Mouse (Mus musculus) spleen, postnatal 0 days (tissue): ENCODE measurements around the gene Fam216a. TPM values are rescaled to one million over a fixed set of nuclear protein-coding genes. Genes with fewer than 3 reads are reported as not detected.

Experiments used
- polyA plus RNA-seq: library from polyadenylated mRNA; unstranded; fragments of >200 nt; fragmentation: Nextera tagmentation; extraction: Ambion mirVana; gene quantifications from 2 replicates; pipeline ENCODE4 v1.2.1, GENCODE M21; 2015

Fam216a gene
- polyA plus RNA-seq, result 30.1 and 32.6 TPM in 2 replicates

DNA sequence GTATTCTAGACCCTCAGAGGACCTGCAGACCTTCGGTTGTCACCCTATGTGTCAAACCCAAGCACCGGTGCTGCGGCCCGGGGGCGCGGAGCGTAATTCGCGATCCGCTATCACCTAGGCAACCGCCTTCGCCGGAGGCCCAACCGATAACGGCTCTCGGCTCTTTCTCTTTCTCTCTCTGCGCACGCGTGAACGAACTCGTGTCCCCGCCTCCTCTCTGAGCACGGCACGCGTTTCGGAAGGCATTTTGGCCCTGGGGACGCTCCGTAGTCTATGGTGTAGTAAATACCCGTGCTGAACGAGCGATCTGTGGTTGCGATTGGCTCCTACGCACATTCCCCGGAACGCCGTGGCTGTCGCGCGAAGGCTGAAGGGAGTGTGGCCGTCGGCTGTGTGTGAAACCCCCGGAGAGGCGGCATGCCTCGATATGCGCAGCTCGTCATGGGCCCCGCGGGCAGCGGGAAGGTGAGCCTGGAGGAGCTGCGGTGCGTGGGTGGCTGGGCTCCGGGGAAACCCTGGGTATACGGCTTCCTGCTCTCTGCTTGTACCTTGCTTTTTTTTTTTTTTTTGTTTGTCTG lies at the start of gene Fam216a:
Fam216a (minus strand) TSS at position 173 of the 578 bp plus-strand sequence.

DNA sequence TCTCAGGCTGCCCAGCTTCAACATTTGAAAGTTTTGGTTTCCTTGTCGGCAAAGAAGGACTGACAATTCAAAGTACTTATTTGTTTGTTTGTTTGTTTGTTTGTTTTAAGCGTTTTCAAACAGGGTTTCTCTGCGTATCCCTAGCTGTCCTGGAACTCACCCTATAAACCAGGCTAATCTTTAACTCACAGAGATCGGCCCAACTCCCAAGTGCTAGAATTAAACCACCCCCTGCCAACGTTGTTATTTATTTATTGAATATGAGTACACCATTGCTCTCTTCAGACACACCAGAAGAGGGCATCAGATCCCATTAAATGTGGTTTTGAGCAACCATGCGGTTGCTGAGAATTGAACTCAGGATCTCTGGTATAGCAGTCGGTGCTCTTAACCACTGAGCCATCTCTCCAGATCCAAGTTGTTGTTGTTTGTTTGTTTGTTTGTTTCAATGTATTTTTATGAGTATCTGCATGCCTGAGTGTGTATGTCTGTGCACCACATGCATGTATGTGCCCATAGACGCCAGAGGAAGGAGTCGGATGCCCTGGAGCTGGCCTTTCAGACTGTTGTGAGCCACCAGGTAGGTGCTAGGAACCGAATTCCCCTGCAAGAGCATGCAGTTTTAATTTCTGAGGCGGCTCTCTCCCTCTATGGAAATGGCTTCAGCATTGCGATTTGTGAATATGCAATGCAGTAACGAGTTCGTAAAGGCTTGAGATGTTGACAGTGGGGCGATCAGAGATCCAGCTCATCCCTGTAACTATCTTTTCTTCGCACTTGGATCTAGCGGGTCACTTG lies 49.3 kb upstream of the Fam216a start, which contains the start of gene Anapc7:
Anapc7 (plus strand) TSS at position 423 of the 798 bp plus-strand sequence.

DNA sequence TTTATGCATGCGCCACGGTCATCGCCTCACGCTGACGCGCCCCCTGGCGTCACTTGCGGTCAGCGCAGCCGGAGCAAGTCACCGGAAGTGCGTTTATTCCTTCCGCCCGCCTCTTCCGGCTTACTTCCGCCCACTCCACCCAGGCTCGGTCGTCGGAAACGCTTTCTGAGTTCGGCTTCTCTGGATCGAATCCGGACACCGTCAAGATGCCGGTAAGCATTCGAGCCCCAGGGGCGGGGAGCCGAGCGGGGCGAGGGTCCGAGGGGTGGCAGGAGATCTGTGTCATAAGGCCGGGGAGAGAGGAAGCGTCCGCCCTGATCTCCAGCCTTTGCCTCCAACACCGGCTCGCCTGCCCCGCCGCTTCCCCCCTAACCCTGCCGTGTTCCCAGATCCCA lies 19.6 kb upstream of the Fam216a start, which contains the start of gene Arpc3:
Arpc3 (plus strand) TSS at position 93 of the 395 bp plus-strand sequence.

DNA sequence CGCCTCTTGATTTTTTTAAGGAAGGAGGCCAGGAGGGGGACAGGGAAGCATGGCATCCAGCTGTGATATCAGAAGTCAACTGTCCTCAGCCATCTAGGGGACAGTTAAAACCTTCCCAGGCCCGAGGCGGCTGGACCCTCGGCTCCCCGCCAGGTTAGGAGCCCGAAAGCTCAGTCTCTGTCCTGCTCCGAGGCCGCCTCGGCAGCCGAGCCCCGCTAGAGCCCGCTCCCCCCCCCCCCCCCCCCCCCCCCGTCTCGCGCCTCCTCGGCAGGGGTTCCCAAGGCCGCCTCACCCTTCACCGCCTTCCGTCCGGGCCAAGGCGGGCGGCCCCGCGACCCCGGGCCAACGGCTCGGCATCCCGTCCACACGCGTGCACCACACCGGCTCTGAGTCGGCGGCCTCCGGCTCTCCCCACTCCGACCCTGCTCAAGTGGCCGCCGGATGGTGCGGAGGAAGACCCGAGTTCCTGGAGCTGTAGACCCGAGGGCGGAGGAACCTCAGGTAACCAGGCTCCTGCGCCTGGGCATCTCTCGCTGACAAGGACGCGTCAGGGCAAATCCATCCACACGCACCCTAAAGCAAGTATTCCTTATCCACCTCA lies 473 bp downstream of the Fam216a start, which contains the start of gene Gpn3:
Gpn3 (plus strand) TSS at position 286 of the 601 bp plus-strand sequence.

DNA sequence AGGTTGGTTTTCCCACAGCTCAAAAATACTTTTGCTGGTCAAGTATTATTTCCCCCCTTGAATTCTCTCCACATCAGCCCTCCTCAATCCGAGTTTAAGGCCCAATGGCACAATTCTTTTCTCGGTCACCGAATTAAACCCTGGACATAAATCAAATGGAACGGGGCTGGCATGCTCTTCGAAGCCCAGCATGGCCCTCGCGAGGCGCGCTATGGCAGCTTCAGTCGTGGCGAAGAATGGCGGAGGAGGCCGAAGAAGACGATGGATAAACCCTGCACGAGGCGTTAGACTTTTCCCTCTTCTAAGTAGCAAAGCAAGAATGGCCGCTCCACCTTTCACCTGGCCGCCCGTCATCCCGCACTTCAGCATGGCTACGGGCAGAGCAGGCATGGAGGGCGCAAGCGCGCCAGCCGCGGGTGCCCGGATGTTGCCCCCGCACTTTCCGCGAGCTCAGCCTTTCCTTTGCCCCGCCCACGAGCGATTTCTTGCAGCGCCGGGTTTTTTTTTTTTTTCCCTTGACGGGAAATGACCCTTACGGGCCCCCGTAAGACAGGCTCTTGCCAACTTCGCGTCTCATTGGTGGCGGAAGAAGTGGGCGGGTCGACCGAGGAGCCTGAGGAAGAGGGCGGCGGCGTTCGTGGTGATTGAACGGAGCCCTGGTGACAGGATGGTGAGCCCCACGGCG lies 18.2 kb downstream of the Fam216a start, which contains the start of the genes Rad9b and Vps29:
Rad9b (minus strand) TSS at position 427 of the 685 bp plus-strand sequence.
Vps29 (plus strand) TSS at position 563 of the 685 bp plus-strand sequence.

Other genes starting within 250 kb of the Fam216a start
- 1.8 and 1.9 TPM in 2 replicates for gene Ccdc63, start 231.5 kb downstream of the Fam216a start, polyA plus RNA-seq
- gene Ppp1cc, start 214.1 kb downstream of the Fam216a start, polyA plus RNA-seq, result 197 and 200 TPM in 2 replicates
- gene Hvcn1, start 165.6 kb downstream of the Fam216a start, polyA plus RNA-seq, result 6.1 and 10.5 TPM in 2 replicates
- gene Tctn1, start 107.9 kb downstream of the Fam216a start, polyA plus RNA-seq, result 2.7 and 4.1 TPM in 2 replicates
- 5.1 and 7.0 TPM in 2 replicates for gene Pptc7, start 88.0 kb downstream of the Fam216a start, polyA plus RNA-seq
- 4.6 and 5.2 TPM in 2 replicates for gene Rad9b, start 18.1 kb downstream of the Fam216a start, polyA plus RNA-seq
- 118 and 123 TPM in 2 replicates for gene Vps29, start 18.0 kb downstream of the Fam216a start, polyA plus RNA-seq
- 58.0 and 67.6 TPM in 2 replicates for gene Gpn3, start 488 bp downstream of the Fam216a start, polyA plus RNA-seq
- gene Arpc3, start 19.5 kb upstream of the Fam216a start, polyA plus RNA-seq, result 147 and 149 TPM in 2 replicates
- gene Anapc7, start 49.3 kb upstream of the Fam216a start, polyA plus RNA-seq, result 22.4 and 22.7 TPM in 2 replicates
- gene Atp2a2, start 129.9 kb upstream of the Fam216a start, polyA plus RNA-seq, result 16.0 and 17.2 TPM in 2 replicates
- 5.2 and 10.6 TPM in 2 replicates for gene Ift81, start 242.2 kb upstream of the Fam216a start, polyA plus RNA-seq